Mouse (Mus musculus) lung, postnatal 0 days (tissue): ENCODE measurements around the gene Mrps31. TPM values are rescaled to one million over a fixed set of nuclear protein-coding genes. Genes with fewer than 3 reads are reported as not detected.
A peak's percentile ranks its signal among the peaks of the same experiment; 100 is the strongest.

Experiments
- ATAC-seq: fragments of 200-750 bp; cut with Nextera tagmentation; 2 replicates; pipeline ENCODE4 v1.8.0; 2017; ENCODE audit warnings: moderate library complexity
- DNase-seq: peaks from one replicate; pipeline ENCODE4 v3.0.0-alpha.2; 2016; ENCODE audit warnings: low spot score
- H3K27ac ChIP-seq: fragments of 300-500 bp; sonication (generic); 2 replicates; pipeline ENCODE4 v1.5.1; 2014; ENCODE audit warnings: antibody characterized with exemption, mild to moderate bottlenecking, low read length, mixed read lengths
- H3K27me3 ChIP-seq: fragments of 300-500 bp; sonication (generic); replicated peaks from 2 replicates; pipeline ENCODE4 v1.6.1; 2014; ENCODE audit warnings: low read length, mixed read lengths; ENCODE audit not compliant: insufficient read depth
- H3K36me3 ChIP-seq: fragments of 300-500 bp; sonication (generic); 2 replicates; pipeline ENCODE4 v1.6.1; 2014; ENCODE audit warnings: low read length, mixed read lengths; ENCODE audit not compliant: insufficient read depth
- H3K4me1 ChIP-seq: fragments of 300-500 bp; sonication (generic); 2 replicates; pipeline ENCODE4 v1.6.1; 2014; ENCODE audit warnings: antibody characterized with exemption, low read depth, low read length, mixed read lengths; ENCODE audit not compliant: insufficient read depth
- H3K4me2 ChIP-seq: fragments of 300-500 bp; sonication (generic); replicated peaks from 2 replicates; pipeline ENCODE4 v1.6.1; 2014; ENCODE audit warnings: low read depth, mild to moderate bottlenecking, low read length, moderate library complexity, mixed read lengths
- H3K4me3 ChIP-seq: fragments of 300-500 bp; sonication (generic); 2 replicates; pipeline ENCODE4 v1.5.1; 2014; ENCODE audit warnings: low read depth, low read length
- H3K9ac ChIP-seq: fragments of 300-500 bp; sonication (generic); replicated peaks from 2 replicates; pipeline ENCODE4 v1.6.1; 2014; ENCODE audit warnings: low read depth, mild to moderate bottlenecking
- H3K9me3 ChIP-seq: fragments of 300-500 bp; sonication (generic); 2 replicates; pipeline ENCODE4 v1.6.1; 2016; ENCODE audit warnings: low read length, mixed read lengths
- CTCF ChIP-seq: IDR thresholded peaks from 2 replicates; pipeline ENCODE4 v1.5.1; 2016; ENCODE audit warnings: antibody characterized with exemption, mild to moderate bottlenecking
- EP300 ChIP-seq: IDR thresholded peaks from 2 replicates; pipeline ENCODE4 v1.6.1; 2016; ENCODE audit warnings: antibody characterized with exemption, mild to moderate bottlenecking, control low read depth
- whole genome bisulfite sequencing: fragments of 180-500 bp; shearing (Covaris S2); extraction: QIAGEN DNeasy Blood & Tissue Kit; methylation state at CpG from one replicate; pipeline ENCODE4 v1.1.7; 2014; 5-methylcytosine and 5-hydroxymethylcytosine counted together
- polyA plus RNA-seq: library from polyadenylated mRNA; unstranded; fragments of >200 nt; fragmentation: Nextera tagmentation; extraction: Ambion mirVana; gene quantifications from 2 replicates; pipeline ENCODE4 v1.2.1, GENCODE M21; 2015

Gene Mrps31
- 25.0 and 25.9 TPM in 2 replicates for polyA plus RNA-seq

DNA sequence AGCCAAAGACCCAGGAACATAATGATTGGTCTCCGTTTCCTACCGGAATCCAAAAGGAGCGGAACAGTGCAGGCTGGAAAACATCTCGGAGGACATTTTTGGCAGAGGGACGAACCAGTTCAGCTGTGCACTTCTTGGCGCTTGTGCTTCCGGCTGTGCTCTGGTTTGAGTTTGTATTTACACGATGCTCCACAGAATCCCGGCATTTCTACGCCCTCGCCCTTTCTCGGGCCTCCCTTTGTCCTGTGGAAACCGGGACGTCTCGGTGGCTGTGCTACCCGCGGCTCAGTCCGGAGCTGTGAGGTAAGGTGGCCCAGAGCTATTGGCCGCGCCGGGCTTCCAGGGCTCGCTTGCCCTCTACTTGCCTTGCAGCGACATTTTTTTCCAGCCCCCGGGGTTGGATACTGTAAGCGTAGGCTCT, at the start of gene Mrps31:
TSS of gene Mrps31 (plus strand) at position 80 of the 421 bp plus-strand sequence.
- no peaks in the 10 kb centered on the region for H3K9me3 ChIP-seq
- 1% methylated on average over 25 of the region's 25 CpGs for WGBS
- peak within 1 kb of the TSS; percentile 83 for H3K9ac ChIP-seq
- ATAC-seq (peak; percentile 95), DNase-seq (peak; percentile 95)
- H3K4me1 ChIP-seq = peaks cover 6% of the 10 kb centered on the region
- peak within 1 kb of the TSS; percentile 77 for H3K27ac ChIP-seq
- no peaks in the 10 kb centered on the region for H3K36me3 ChIP-seq
- H3K4me3 ChIP-seq = peak within 1 kb of the TSS; percentile 75
- TF ChIP-seq CTCF (0 out of 2 replicates have a peak, but pooled peaks have one; percentile 6), EP300 (no peak)
- peak within 1 kb of the TSS; percentile 62 for H3K4me2 ChIP-seq
- H3K27me3 ChIP-seq = no peaks in the 10 kb centered on the region

DNA sequence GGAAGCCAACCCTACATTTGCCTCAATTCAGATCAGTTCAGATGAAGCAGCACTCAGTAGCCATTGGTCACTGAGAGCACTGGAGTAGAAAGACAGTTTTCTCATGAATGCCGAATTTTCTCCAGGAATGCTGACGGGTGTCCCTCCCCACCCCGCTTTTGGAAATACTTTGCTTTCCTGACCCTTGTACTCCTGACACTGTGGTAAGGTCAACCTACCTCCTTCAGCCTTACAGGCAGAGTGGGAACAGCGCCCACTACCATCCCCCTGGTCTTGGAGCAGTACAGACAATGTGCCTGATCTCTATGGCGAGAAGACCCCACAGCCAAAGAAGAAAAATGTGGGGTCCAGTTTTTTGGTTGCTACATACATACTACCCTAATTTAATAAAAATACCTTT, 34.9 kb upstream of the Mrps31 start:
- H3K27me3 ChIP-seq = no peaks in the 10 kb centered on the region
- no peak overlapping the region for H3K4me3 ChIP-seq
- ATAC-seq (no peak), DNase-seq (no peak)
- no peak overlapping the region for H3K27ac ChIP-seq
- WGBS = 90% methylated on average over 5 of the region's 5 CpGs
- no peaks in the 10 kb centered on the region for H3K36me3 ChIP-seq
- TF ChIP-seq CTCF = no peak
- TF ChIP-seq EP300 = no peak
- H3K9ac ChIP-seq = no peak overlapping the region
- H3K9me3 ChIP-seq = no peaks in the 10 kb centered on the region
- no peaks in the 10 kb centered on the region for H3K4me1 ChIP-seq
- H3K4me2 ChIP-seq = no peak overlapping the region

DNA sequence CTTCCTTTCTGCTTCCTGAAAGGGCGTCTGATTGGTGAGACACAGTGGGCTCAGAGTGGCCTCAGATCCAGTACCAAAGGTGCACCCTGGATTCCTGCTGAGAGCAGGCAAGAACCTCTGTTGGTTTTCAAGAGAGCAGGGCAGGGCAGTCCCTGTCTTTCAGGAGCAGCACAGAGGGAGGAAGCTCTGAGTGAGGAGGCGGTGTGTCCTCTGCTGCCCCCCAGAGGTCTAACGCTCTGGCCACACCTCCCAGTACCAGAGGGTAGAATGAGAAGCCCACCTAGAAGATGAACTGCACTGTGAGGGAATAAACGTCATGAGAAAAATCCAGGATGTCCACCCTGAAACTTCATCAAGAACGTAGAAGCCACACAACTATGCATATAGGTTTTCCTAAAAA, 34.3 kb upstream of the Mrps31 start:
- Histone ChIP-seq H3K36me3 (no peaks in the 10 kb centered on the region), H3K4me1 (no peaks in the 10 kb centered on the region), H3K4me2 (no peak overlapping the region), H3K27me3 (no peaks in the 10 kb centered on the region), H3K4me3 (no peak overlapping the region), H3K27ac (no peak overlapping the region), H3K9me3 (no peaks in the 10 kb centered on the region), H3K9ac (no peak overlapping the region)
- peak; percentile 87 for ATAC-seq
- DNase-seq = peak; percentile 65
- TF ChIP-seq CTCF (peak; percentile 79), EP300 (no peak)
- WGBS = 40% methylated on average over 5 of the region's 5 CpGs

DNA sequence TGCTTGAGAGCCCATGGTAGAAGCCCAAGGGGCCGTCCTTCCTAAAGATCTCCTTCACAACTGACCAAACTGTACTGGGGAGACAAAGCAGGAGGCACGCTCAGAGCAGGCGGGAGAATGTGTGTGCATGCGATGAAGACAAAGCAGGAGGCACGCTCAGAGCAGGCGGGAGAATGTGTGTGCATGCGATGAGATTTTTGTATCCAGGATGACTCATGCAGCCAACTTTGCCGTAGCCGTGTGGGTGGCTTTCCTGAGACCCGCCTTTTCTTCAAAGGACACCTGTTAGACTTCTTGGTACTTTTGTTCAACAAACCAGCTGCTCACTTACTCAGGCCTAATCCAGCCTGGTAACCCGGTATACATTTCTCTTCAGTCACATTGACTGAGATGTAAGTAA, 30.2 kb upstream of the Mrps31 start:
- H3K9me3 ChIP-seq = no peaks in the 10 kb centered on the region
- TF ChIP-seq CTCF = no peak
- no peak for TF ChIP-seq EP300
- no peak overlapping the region for H3K4me3 ChIP-seq
- no peak overlapping the region for H3K9ac ChIP-seq
- 94% methylated on average over 11 of the region's 11 CpGs for WGBS
- no peak for ATAC-seq
- no peaks in the 10 kb centered on the region for H3K27me3 ChIP-seq
- no peak overlapping the region for H3K4me2 ChIP-seq
- H3K4me1 ChIP-seq = no peaks in the 10 kb centered on the region
- DNase-seq = no peak
- H3K36me3 ChIP-seq = no peaks in the 10 kb centered on the region
- H3K27ac ChIP-seq = no peak overlapping the region

DNA sequence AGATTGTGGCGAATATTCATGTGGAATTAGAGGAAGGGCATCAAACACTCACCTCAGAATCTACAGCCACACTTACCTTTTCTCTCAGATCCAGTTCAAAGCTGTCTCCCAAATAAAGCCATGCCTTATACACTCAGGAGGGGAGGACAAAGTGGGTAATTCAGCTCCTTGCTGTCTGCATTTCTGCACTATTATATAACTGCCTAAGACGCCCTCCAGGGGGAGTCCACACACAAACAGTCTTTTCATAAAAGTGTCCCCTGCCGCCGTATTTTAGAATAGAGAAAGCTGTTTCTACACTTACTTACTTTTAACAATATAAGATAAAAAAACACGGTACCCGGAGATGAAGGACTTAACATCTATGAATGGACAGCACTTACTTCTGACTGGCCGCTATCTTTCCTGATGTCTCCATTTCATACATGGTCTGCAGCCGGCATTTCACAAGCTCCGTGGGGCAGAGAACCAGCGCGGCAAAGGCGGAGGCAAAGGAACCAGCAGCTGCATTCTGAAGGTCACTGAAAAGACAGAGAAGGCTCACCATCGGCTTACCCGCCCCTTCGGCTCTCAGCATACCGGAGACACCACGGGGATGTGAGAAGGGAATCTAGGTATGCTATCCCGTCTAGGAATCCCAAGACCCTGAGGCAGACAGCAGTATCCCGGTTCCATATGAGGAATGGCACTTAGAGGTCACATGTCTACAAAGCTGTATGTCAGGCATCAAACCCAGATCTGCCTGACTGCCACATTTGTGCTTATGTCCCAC, 28.2 kb upstream of the Mrps31 start:
- H3K9me3 ChIP-seq = no peaks in the 10 kb centered on the region
- H3K4me3 ChIP-seq = no peak overlapping the region
- TF ChIP-seq EP300 = no peak
- TF ChIP-seq CTCF = peak; percentile 27; the same call in 1 of the 2 replicates
- DNase-seq (no peak), ATAC-seq (no peak)
- H3K27ac ChIP-seq = no peak overlapping the region
- WGBS = 86% methylated on average over 19 of the region's 19 CpGs
- H3K27me3 ChIP-seq = no peaks in the 10 kb centered on the region
- H3K36me3 ChIP-seq = no peaks in the 10 kb centered on the region
- no peaks in the 10 kb centered on the region for H3K4me1 ChIP-seq
- H3K9ac ChIP-seq = no peak overlapping the region
- H3K4me2 ChIP-seq = no peak overlapping the region

DNA sequence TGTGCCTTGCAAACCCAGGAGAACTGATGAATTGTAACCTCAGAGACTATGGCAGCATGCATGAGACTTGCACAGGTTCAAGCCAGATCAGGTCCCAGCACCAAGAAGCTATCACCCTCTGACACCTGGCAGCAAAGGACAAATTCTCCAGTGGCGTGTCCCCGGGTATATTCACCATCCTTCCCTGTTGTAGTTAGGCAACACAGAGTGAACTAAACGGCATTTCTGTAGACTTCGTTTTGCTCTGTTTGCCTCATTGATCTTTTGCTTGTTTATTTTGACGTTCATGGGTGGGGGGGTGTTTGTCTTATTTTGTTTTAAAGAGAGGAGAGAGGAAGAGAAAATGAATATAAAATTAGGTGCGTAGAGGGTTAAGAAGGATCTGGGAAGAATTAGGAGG, 26.0 kb upstream of the Mrps31 start:
- no peak overlapping the region for H3K27ac ChIP-seq

More for the DNA sequence above, 26.0 kb upstream of the Mrps31 start:
- no peaks in the 10 kb centered on the region for H3K4me1 ChIP-seq
- DNase-seq (no peak), ATAC-seq (no peak)
- no peak overlapping the region for H3K9ac ChIP-seq
- WGBS = 91% methylated on average over 6 of the region's 6 CpGs
- TF ChIP-seq CTCF (no peak), EP300 (no peak)
- no peaks in the 10 kb centered on the region for H3K36me3 ChIP-seq
- H3K27me3 ChIP-seq = no peaks in the 10 kb centered on the region
- H3K4me3 ChIP-seq = no peak overlapping the region
- no peak overlapping the region for H3K4me2 ChIP-seq
- no peaks in the 10 kb centered on the region for H3K9me3 ChIP-seq
